Mouse (Mus musculus) thymus, adult 2 months (tissue): ENCODE data around the gene Wwox.

Experiments used
- CTCF ChIP-seq: fragments of 200-500 bp; IDR thresholded peaks from 2 replicates; pipeline ENCODE4 v1.5.1; 2012; ENCODE audit warnings: mild to moderate bottlenecking, control low read depth, low read length, moderate library complexity, borderline replicate concordance; ENCODE audit not compliant: control insufficient read depth, poor library complexity, insufficient read depth; ENCODE audit errors: extremely low read depth
- POLR2A ChIP-seq: fragments of 200-500 bp; IDR thresholded peaks from 2 replicates; pipeline ENCODE4 v1.6.1; 2012; ENCODE audit warnings: mild to moderate bottlenecking, low read length, control low read depth, moderate library complexity; ENCODE audit not compliant: control insufficient read depth, poor library complexity, insufficient read depth; ENCODE audit errors: extremely low read depth

DNA sequence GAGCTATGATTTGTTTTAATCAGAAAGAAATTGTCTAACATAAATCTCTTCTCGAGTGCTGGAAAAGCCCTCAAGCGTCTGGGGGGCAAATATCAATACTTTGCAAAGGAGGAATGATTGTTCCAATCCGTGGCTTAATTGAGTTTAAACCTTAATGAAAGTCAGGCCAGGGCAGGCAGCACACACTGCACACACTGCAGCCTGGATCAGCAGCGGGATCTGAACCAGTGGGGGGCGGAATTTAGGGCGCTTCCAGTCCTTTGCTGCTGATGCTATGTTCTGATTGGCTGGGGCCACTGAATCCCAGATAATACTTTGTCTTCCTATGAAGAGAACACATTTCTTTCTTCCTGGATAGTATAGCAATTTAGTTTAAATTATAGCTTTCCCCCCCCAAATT lies 62.5 kb downstream of the Wwox start:
- no peak for TF ChIP-seq CTCF
- no peak for TF ChIP-seq POLR2A
